Mouse (Mus musculus) brain, adult 2 months (tissue): ENCODE measurements around the gene 9530077C05Rik.

ENCODE experiments used
- DNase-seq: peaks from one replicate; pipeline ENCODE4 v3.0.0; 2011; ENCODE audit warnings: low read depth, low spot score

9530077C05Rik gene

GRCm38 (mm10) chr9:22455041-22455440 is 43.7 kb downstream of the 9530077C05Rik start:
- DNase-seq, result no peak

- no peak for DNase-seq
Measured at GRCm38 (mm10) chr9:22457142-22457835, 46.0 kb downstream of the 9530077C05Rik start.

GRCm38 (mm10) chr9:22461946-22462345 is 50.6 kb downstream of the 9530077C05Rik start:
- DNase-seq, result peak; percentile 98

GRCm38 (mm10) chr9:22466212-22466611 is 54.9 kb downstream of the 9530077C05Rik start:
- no peak for DNase-seq

GRCm38 (mm10) chr9:22467371-22468169 is 56.3 kb downstream of the 9530077C05Rik start:
- peak; percentile 58 for DNase-seq

GRCm38 (mm10) chr9:22468170-22468898 is 57.0 kb downstream of the 9530077C05Rik start:
- peak; percentile 88 for DNase-seq

- no peak for DNase-seq
Measured at GRCm38 (mm10) chr9:22468899-22469259, 57.6 kb downstream of the 9530077C05Rik start.

- DNase-seq, result no peak
Measured at GRCm38 (mm10) chr9:22469643-22470042, 58.3 kb downstream of the 9530077C05Rik start, which contains the start of gene Rp9. Gene Rp9 (minus strand): TSS chr9:22469743.

- peak; percentile 99 for DNase-seq
Measured at GRCm38 (mm10) chr9:22475424-22475868, 64.1 kb downstream of the 9530077C05Rik start, which contains the start of gene Bbs9. Gene Bbs9 (plus strand): TSS chr9:22475715.

- peak; percentile 68 for DNase-seq
Measured at GRCm38 (mm10) chr9:22476265-22476664, 65.0 kb downstream of the 9530077C05Rik start.

GRCm38 (mm10) chr9:22478946-22479345 is 67.6 kb downstream of the 9530077C05Rik start:
- no peak for DNase-seq

GRCm38 (mm10) chr9:22483866-22484561 is 72.7 kb downstream of the 9530077C05Rik start:
- DNase-seq, result peak; percentile 58

- DNase-seq, result no peak
Measured at GRCm38 (mm10) chr9:22484562-22485308, 73.4 kb downstream of the 9530077C05Rik start.

GRCm38 (mm10) chr9:22486211-22486610 is 74.9 kb downstream of the 9530077C05Rik start:
- peak; percentile 16 for DNase-seq

- no peak for DNase-seq
Measured at GRCm38 (mm10) chr9:22488963-22489362, 77.7 kb downstream of the 9530077C05Rik start.
